Mouse (Mus musculus) thymus, postnatal 25 days (tissue): ENCODE results near the gene Fam78b.

Experiments
- DNase-seq: peaks from one replicate; pipeline ENCODE4 v3.0.0; 2022

The Fam78b gene

GRCm38 (mm10) chr1:167001174-167001843, at the start of gene Fam78b:
TSS of gene Fam78b (plus strand) at chr1:167001417.
- DNase-seq, result no peak

GRCm38 (mm10) chr1:166964508-166964907, 36.7 kb upstream of the Fam78b start:
- no peak for DNase-seq

- DNase-seq, result no peak
These were observed 32.9 kb upstream of the Fam78b start for GRCm38 (mm10) chr1:166968271-166968670.

GRCm38 (mm10) chr1:166973731-166974130, 27.5 kb upstream of the Fam78b start:
- no peak for DNase-seq

GRCm38 (mm10) chr1:166978611-166979010, 22.6 kb upstream of the Fam78b start:
- no peak for DNase-seq

- DNase-seq, result no peak
These were observed 7.0 kb upstream of the Fam78b start for GRCm38 (mm10) chr1:166994266-166994665.

- no peak for DNase-seq
These were observed 5.0 kb upstream of the Fam78b start for GRCm38 (mm10) chr1:166996250-166996649.

- DNase-seq, result no peak
These were observed 4.4 kb upstream of the Fam78b start for GRCm38 (mm10) chr1:166996811-166997210.

GRCm38 (mm10) chr1:167000529-167001173, 566 bp upstream of the Fam78b start:
- DNase-seq, result peak; percentile 75

GRCm38 (mm10) chr1:167001844-167002485, 748 bp downstream of the Fam78b start:
- DNase-seq, result peak; percentile 3

- no peak for DNase-seq
These were observed 1.3 kb downstream of the Fam78b start for GRCm38 (mm10) chr1:167002486-167002850.

GRCm38 (mm10) chr1:167004621-167005020, 3.4 kb downstream of the Fam78b start:
- no peak for DNase-seq

GRCm38 (mm10) chr1:167007341-167007740, 6.1 kb downstream of the Fam78b start:
- DNase-seq, result no peak

- no peak for DNase-seq
These were observed 9.0 kb downstream of the Fam78b start for GRCm38 (mm10) chr1:167010190-167010589.

- DNase-seq, result no peak
These were observed 10.1 kb downstream of the Fam78b start for GRCm38 (mm10) chr1:167011301-167011700.

GRCm38 (mm10) chr1:167012616-167013015, 11.4 kb downstream of the Fam78b start:
- DNase-seq, result no peak

GRCm38 (mm10) chr1:167013234-167013864, 12.1 kb downstream of the Fam78b start:
- DNase-seq, result no peak

GRCm38 (mm10) chr1:167016269-167016668, 15.1 kb downstream of the Fam78b start:
- no peak for DNase-seq

- DNase-seq, result no peak
These were observed 20.8 kb downstream of the Fam78b start for GRCm38 (mm10) chr1:167022001-167022424.

- DNase-seq, result no peak
These were observed 21.4 kb downstream of the Fam78b start for GRCm38 (mm10) chr1:167022541-167023121.

- DNase-seq, result no peak
These were observed 22.6 kb downstream of the Fam78b start for GRCm38 (mm10) chr1:167023794-167024193.

GRCm38 (mm10) chr1:167024961-167025360, 23.7 kb downstream of the Fam78b start:
- DNase-seq, result no peak

- DNase-seq, result no peak
These were observed 30.9 kb downstream of the Fam78b start for GRCm38 (mm10) chr1:167032046-167032648.
